Mouse (Mus musculus) forebrain, embryonic 13.5 days (tissue): ENCODE measurements around the gene Trim28. TPM values are rescaled to one million over a fixed set of nuclear protein-coding genes. Genes with fewer than 3 reads are reported as not detected.
"Not testable (repeated sequence)": the region's sequence is repeated elsewhere in the genome, so short reads cannot be mapped to it uniquely, and the experiment has no call there.

Source experiments
- ATAC-seq: fragments of 200-750 bp; cut with Nextera tagmentation; 2 replicates; pipeline ENCODE4 v1.8.0; 2017
- H3K27ac ChIP-seq: fragments of 300-500 bp; sonication (generic); 2 replicates; pipeline ENCODE4 v1.5.1; 2015; ENCODE audit warnings: inconsistent platforms, mild to moderate bottlenecking, moderate library complexity
- H3K27me3 ChIP-seq: fragments of 300-500 bp; sonication (generic); 2 replicates; pipeline ENCODE4 v1.6.1; 2015; ENCODE audit warnings: mild to moderate bottlenecking, inconsistent platforms
- H3K36me3 ChIP-seq: fragments of 300-500 bp; sonication (generic); 2 replicates; pipeline ENCODE4 v1.6.1; 2015; ENCODE audit warnings: mild to moderate bottlenecking, inconsistent platforms; ENCODE audit not compliant: poor library complexity, severe bottlenecking
- H3K4me1 ChIP-seq: fragments of 300-500 bp; sonication (generic); 2 replicates; pipeline ENCODE4 v1.6.1; 2015; ENCODE audit warnings: inconsistent platforms
- H3K4me2 ChIP-seq: fragments of 300-500 bp; sonication (generic); 2 replicates; pipeline ENCODE4 v1.6.1; 2015; ENCODE audit warnings: inconsistent platforms, mild to moderate bottlenecking, moderate library complexity
- H3K4me3 ChIP-seq: fragments of 300-500 bp; sonication (generic); 2 replicates; pipeline ENCODE4 v1.5.1; 2015; ENCODE audit warnings: mild to moderate bottlenecking, inconsistent platforms
- H3K9ac ChIP-seq: fragments of 300-500 bp; sonication (generic); 2 replicates; pipeline ENCODE4 v1.6.1; 2015; ENCODE audit warnings: mild to moderate bottlenecking, inconsistent platforms
- H3K9me3 ChIP-seq: fragments of 300-500 bp; sonication (generic); replicated peaks from 2 replicates; pipeline ENCODE4 v1.6.1; 2016; ENCODE audit warnings: inconsistent platforms
- WGBS: fragments of 180-500 bp; shearing (Covaris S2); methylation state at CpG from one replicate; pipeline ENCODE4 v1.1.7; 2015; 5-methylcytosine and 5-hydroxymethylcytosine counted together
- polyA plus RNA-seq: library from polyadenylated mRNA; unstranded; fragments of >200 nt; fragmentation: Nextera tagmentation; extraction: Ambion mirVana; gene quantifications from 2 replicates; pipeline ENCODE4 v1.2.1, GENCODE M21; 2015

Gene Trim28
- polyA plus RNA-seq, 1 experiment from 2014 or later = 270 TPM

- WGBS = 2% methylated on average over 15 of the region's 15 CpGs
- Histone ChIP-seq H3K4me2 (peak overlapping the region; percentile 58), H3K9ac (peak overlapping the region; percentile 65), H3K4me1 (peaks cover 6% of the 10 kb centered on the region), H3K27me3 (no peaks in the 10 kb centered on the region), H3K36me3 (no peaks in the 10 kb centered on the region), H3K9me3 (no peaks in the 10 kb centered on the region), H3K27ac (peak overlapping the region; percentile 93), H3K4me3 (peak overlapping the region; percentile 56)
- no peak for ATAC-seq
Measured at GRCm38 (mm10) chr7:13053961-13054286, 55.0 kb downstream of the Trim28 start.

GRCm38 (mm10) chr7:13054287-13055010, 55.5 kb downstream of the Trim28 start, which contains the start of gene Mzf1:
TSS of gene Mzf1 (minus strand) at chr7:13054764.
- ATAC-seq = peak; percentile 97
- peaks cover 6% of the 10 kb centered on the region for H3K4me1 ChIP-seq
- no peaks in the 10 kb centered on the region for H3K27me3 ChIP-seq
- WGBS = under 1% methylated on average over 41 of the region's 41 CpGs
- no peaks in the 10 kb centered on the region for H3K9me3 ChIP-seq
- H3K4me3 ChIP-seq = peak within 1 kb of the TSS; percentile 56
- no peaks in the 10 kb centered on the region for H3K36me3 ChIP-seq
- peak within 1 kb of the TSS; percentile 58 for H3K4me2 ChIP-seq
- H3K9ac ChIP-seq = peak within 1 kb of the TSS; percentile 65
- peak within 1 kb of the TSS; percentile 93 for H3K27ac ChIP-seq

GRCm38 (mm10) chr7:13056913-13057700, 58.2 kb downstream of the Trim28 start:
- Histone ChIP-seq H3K36me3 (no peaks in the 10 kb centered on the region), H3K27ac (no peak overlapping the region), H3K4me3 (no peak overlapping the region), H3K9me3 (no peaks in the 10 kb centered on the region), H3K27me3 (no peaks in the 10 kb centered on the region), H3K4me1 (peaks cover 6% of the 10 kb centered on the region), H3K4me2 (no peak overlapping the region), H3K9ac (no peak overlapping the region)
- WGBS = 53% methylated on average over 8 of the region's 8 CpGs
- no peak for ATAC-seq

GRCm38 (mm10) chr7:13059536-13059935, 60.6 kb downstream of the Trim28 start:
- no peak overlapping the region for H3K9ac ChIP-seq
- no peak overlapping the region for H3K4me2 ChIP-seq
- no peak for ATAC-seq
- no peaks in the 10 kb centered on the region; the same call in 1 of the 2 replicates for H3K4me1 ChIP-seq
- no peaks in the 10 kb centered on the region for H3K36me3 ChIP-seq
- H3K9me3 ChIP-seq = no peaks in the 10 kb centered on the region
- WGBS = 83% methylated on average over 9 of the region's 9 CpGs
- no peak overlapping the region for H3K27ac ChIP-seq
- no peak overlapping the region for H3K4me3 ChIP-seq
- H3K27me3 ChIP-seq = no peaks in the 10 kb centered on the region

GRCm38 (mm10) chr7:13063399-13063798, 64.5 kb downstream of the Trim28 start:
- H3K9ac ChIP-seq, H3K36me3 ChIP-seq, H3K4me2 ChIP-seq, H3K27ac ChIP-seq, H3K4me3 ChIP-seq, H3K9me3 ChIP-seq, ATAC-seq, H3K4me1 ChIP-seq, H3K27me3 ChIP-seq: not testable (repeated sequence)
- WGBS = 51% methylated on average over 2 of the region's 2 CpGs

GRCm38 (mm10) chr7:13072293-13072692, 73.4 kb downstream of the Trim28 start:
- no peaks in the 10 kb centered on the region for H3K9me3 ChIP-seq
- H3K27me3 ChIP-seq = no peaks in the 10 kb centered on the region
- H3K4me2 ChIP-seq = no peak overlapping the region
- no peak overlapping the region for H3K9ac ChIP-seq
- no peak overlapping the region for H3K4me3 ChIP-seq
- H3K4me1 ChIP-seq = no peaks in the 10 kb centered on the region
- H3K36me3 ChIP-seq = no peaks in the 10 kb centered on the region
- no peak for ATAC-seq
- H3K27ac ChIP-seq = no peak overlapping the region
- 52% methylated on average over 5 of the region's 5 CpGs for WGBS

Other genes starting within 250 kb of the Trim28 start
- gene Zscan18, start 195.5 kb upstream of the Trim28 start, polyA plus RNA-seq = 11.4 and 14.9 TPM in 2 replicates
- gene Zfp329, start 180.3 kb upstream of the Trim28 start, polyA plus RNA-seq = 31.0 and 31.4 TPM in 2 replicates
- 32.6 and 33.3 TPM in 2 replicates for gene Zfp110, start 164.4 kb upstream of the Trim28 start, polyA plus RNA-seq
- gene Zfp128, start 117.9 kb upstream of the Trim28 start, polyA plus RNA-seq = 7.0 and 7.5 TPM in 2 replicates
- 11.8 and 13.6 TPM in 2 replicates for gene Zscan22, start 101.3 kb upstream of the Trim28 start, polyA plus RNA-seq
- 820 and 824 TPM in 2 replicates for gene Rps5, start 76.8 kb upstream of the Trim28 start, polyA plus RNA-seq
- gene Rnf225, start 71.7 kb upstream of the Trim28 start, polyA plus RNA-seq = 0.74 and 0.78 TPM in 2 replicates
- 12.3 and 12.5 TPM in 2 replicates for gene Zfp324, start 33.3 kb upstream of the Trim28 start, polyA plus RNA-seq
- gene Zfp446, start 21.3 kb upstream of the Trim28 start, polyA plus RNA-seq = 12.7 and 14.5 TPM in 2 replicates
- gene Slc27a5, start 922 bp upstream of the Trim28 start, polyA plus RNA-seq = 0.12 and 0.53 TPM in 2 replicates
- gene Zbtb45, start 10.9 kb downstream of the Trim28 start, polyA plus RNA-seq = 32.8 and 37.1 TPM in 2 replicates
- gene Chmp2a, start 35.7 kb downstream of the Trim28 start, polyA plus RNA-seq = 164 and 168 TPM in 2 replicates
- gene Ube2m, start 39.2 kb downstream of the Trim28 start, polyA plus RNA-seq = 44.0 and 53.7 TPM in 2 replicates
- 5.1 and 6.0 TPM in 2 replicates for gene Mzf1, start 55.6 kb downstream of the Trim28 start, polyA plus RNA-seq
- not detected in 2 replicates for gene Vmn1r85, start 96.1 kb downstream of the Trim28 start, polyA plus RNA-seq
- not detected in 2 replicates for gene Vmn1r86, start 120.8 kb downstream of the Trim28 start, polyA plus RNA-seq
- gene Vmn1r87, start 141.0 kb downstream of the Trim28 start, polyA plus RNA-seq = not detected in 2 replicates
- gene Vmn1r88, start 160.5 kb downstream of the Trim28 start, polyA plus RNA-seq = not detected in 2 replicates
- gene Vmn1r89, start 213.9 kb downstream of the Trim28 start, polyA plus RNA-seq = not detected in 2 replicates